Mouse (Mus musculus) lung, embryonic 15.5 days (tissue): ENCODE results near the gene AW549877. TPM values are rescaled to one million over a fixed set of nuclear protein-coding genes. Genes with fewer than 3 reads are reported as not detected.

ENCODE experiments used
- ATAC-seq: fragments of 200-750 bp; cut with Nextera tagmentation; 2 replicates; pipeline ENCODE4 v1.8.0; 2017; ENCODE audit warnings: moderate number of reproducible peaks, borderline replicate concordance; ENCODE audit not compliant: low FRiP score, low TSS enrichment; ENCODE audit errors: extremely low read depth
- H3K27ac ChIP-seq: fragments of 300-500 bp; sonication (generic); 2 replicates; pipeline ENCODE4 v1.5.1; 2015; ENCODE audit warnings: moderate library complexity, mild to moderate bottlenecking, inconsistent platforms
- H3K27me3 ChIP-seq: fragments of 300-500 bp; sonication (generic); 2 replicates; pipeline ENCODE4 v1.6.1; 2015; ENCODE audit warnings: inconsistent platforms
- H3K36me3 ChIP-seq: fragments of 300-500 bp; sonication (generic); 2 replicates; pipeline ENCODE4 v1.6.1; 2015; ENCODE audit warnings: inconsistent platforms
- H3K4me1 ChIP-seq: fragments of 300-500 bp; sonication (generic); 2 replicates; pipeline ENCODE4 v1.6.1; 2015; ENCODE audit warnings: inconsistent platforms
- H3K4me2 ChIP-seq: fragments of 300-500 bp; sonication (generic); 2 replicates; pipeline ENCODE4 v1.6.1; 2015; ENCODE audit warnings: inconsistent platforms, mild to moderate bottlenecking, moderate library complexity
- H3K4me3 ChIP-seq: fragments of 300-500 bp; sonication (generic); 2 replicates; pipeline ENCODE4 v1.5.1; 2015; ENCODE audit warnings: mild to moderate bottlenecking, inconsistent platforms
- H3K9ac ChIP-seq: fragments of 300-500 bp; sonication (generic); 2 replicates; pipeline ENCODE4 v1.6.1; 2015; ENCODE audit warnings: inconsistent platforms
- H3K9me3 ChIP-seq: fragments of 300-500 bp; sonication (generic); 2 replicates; pipeline ENCODE4 v1.6.1; 2016; ENCODE audit warnings: inconsistent platforms
- WGBS: fragments of 180-500 bp; shearing (Covaris S2); methylation state at CpG from one replicate; pipeline ENCODE4 v1.1.7; 2015; 5-methylcytosine and 5-hydroxymethylcytosine counted together
- polyA plus RNA-seq: library from polyadenylated mRNA; unstranded; fragments of >200 nt; fragmentation: Nextera tagmentation; extraction: Ambion mirVana; gene quantifications from 2 replicates; pipeline ENCODE4 v1.2.1, GENCODE M21; 2015

Gene AW549877
- polyA plus RNA-seq, 1 experiment from 2014 or later: 27.3 TPM

DNA sequence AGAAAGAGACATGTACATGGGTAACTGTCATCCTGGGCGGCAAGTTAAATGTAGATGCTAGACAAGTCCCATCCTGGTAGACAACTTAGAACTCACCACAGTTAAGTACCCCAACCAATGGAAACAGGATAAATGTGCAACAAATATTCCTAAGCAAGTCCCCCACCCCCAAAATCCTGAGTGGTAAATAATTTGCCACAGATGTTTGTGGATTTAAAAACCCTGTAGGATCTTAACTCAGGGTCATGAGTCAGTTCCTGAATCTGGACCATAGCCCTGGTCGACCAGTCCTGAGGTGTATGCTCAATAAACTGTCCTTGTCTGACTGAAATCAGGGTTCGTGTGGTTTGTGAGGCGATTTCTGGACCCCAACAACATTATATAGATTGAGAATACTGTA lies 62.1 kb downstream of the AW549877 start:
- no peak for ATAC-seq
- WGBS: 79% methylated on average over 4 of the region's 4 CpGs
- H3K4me3 ChIP-seq: no peak overlapping the region

More for the DNA sequence above, 62.1 kb downstream of the AW549877 start:
- Histone ChIP-seq H3K4me2 (no peak overlapping the region), H3K36me3 (no peaks in the 10 kb centered on the region), H3K27ac (no peak overlapping the region), H3K9me3 (no peaks in the 10 kb centered on the region), H3K9ac (no peak overlapping the region), H3K27me3 (no peaks in the 10 kb centered on the region), H3K4me1 (no peaks in the 10 kb centered on the region)

Other genes with a start within 250 kb of the AW549877 start
- 13.2 and 13.6 TPM in 2 replicates for gene Fbxo4, start 16.2 kb downstream of the AW549877 start, polyA plus RNA-seq
- 232 and 243 TPM in 2 replicates for gene Oxct1, start 30.6 kb upstream of the AW549877 start, polyA plus RNA-seq